Mouse (Mus musculus): Measurements from ENCODE around the gene Bcor. TPM values are rescaled to one million over a fixed set of nuclear protein-coding genes. Genes with fewer than 3 reads are reported as not detected.

The Bcor gene
- total RNA-seq, 2 experiments from 2014 or later = 36.2 to 37.7 TPM

GRCm38 (mm10) chrX:12151996-12152904 lies 7.9 kb downstream of the Bcor start:
- DNase-seq (ENCODE audit: low spot score in 2 of 2) = no peak

- DNase-seq (ENCODE audit: low spot score in 2 of 2) = no peak
Measured at GRCm38 (mm10) chrX:12151269-12151995, 8.7 kb downstream of the Bcor start.

- no peak for DNase-seq (ENCODE audit: low spot score in 2 of 2)
Measured at GRCm38 (mm10) chrX:12150425-12150824, 9.7 kb downstream of the Bcor start.

GRCm38 (mm10) chrX:12146263-12146662 lies 13.9 kb downstream of the Bcor start:
- DNase-seq (ENCODE audit: low spot score in 2 of 2) = no peak

- DNase-seq (ENCODE audit: low spot score in 2 of 2) = no peak
Measured at GRCm38 (mm10) chrX:12142832-12143231, 17.3 kb downstream of the Bcor start.

GRCm38 (mm10) chrX:12140086-12140740 lies 19.9 kb downstream of the Bcor start:
- no peak for DNase-seq (ENCODE audit: low spot score in 2 of 2)

GRCm38 (mm10) chrX:12138266-12138665 lies 21.9 kb downstream of the Bcor start:
- DNase-seq (ENCODE audit: low spot score in 2 of 2) = no peak

- no peak for DNase-seq (ENCODE audit: low spot score in 2 of 2)
Measured at GRCm38 (mm10) chrX:12137121-12137521, 23.0 kb downstream of the Bcor start.

- no peak for DNase-seq (ENCODE audit: low spot score in 2 of 2)
Measured at GRCm38 (mm10) chrX:12136261-12137101, 23.7 kb downstream of the Bcor start.

GRCm38 (mm10) chrX:12135121-12136111 lies 24.7 kb downstream of the Bcor start:
- no peak for DNase-seq (ENCODE audit: low spot score in 2 of 2)

GRCm38 (mm10) chrX:12134541-12134940 lies 25.6 kb downstream of the Bcor start:
- DNase-seq (ENCODE audit: low spot score in 2 of 2) = no peak

- no peak for DNase-seq (ENCODE audit: low spot score in 2 of 2)
Measured at GRCm38 (mm10) chrX:12133836-12134431, 26.2 kb downstream of the Bcor start.

- no peak for DNase-seq (ENCODE audit: low spot score in 2 of 2)
Measured at GRCm38 (mm10) chrX:12133178-12133835, 26.8 kb downstream of the Bcor start.

GRCm38 (mm10) chrX:12132541-12133177 lies 27.5 kb downstream of the Bcor start:
- no peak for DNase-seq (ENCODE audit: low spot score in 2 of 2)

GRCm38 (mm10) chrX:12129828-12130809 lies 30.0 kb downstream of the Bcor start:
- no peak for DNase-seq (ENCODE audit: low spot score in 2 of 2)

- DNase-seq (ENCODE audit: low spot score in 2 of 2) = no peak
Measured at GRCm38 (mm10) chrX:12129230-12129629, 30.9 kb downstream of the Bcor start.
